Mouse (Mus musculus) kidney, postnatal 14 days (tissue): ENCODE results near the gene Trpm1.

Source experiments
- DNase-seq: peaks from one replicate; pipeline ENCODE4 v3.0.0; 2022; ENCODE audit warnings: mixed read lengths

The Trpm1 gene

GRCm38 (mm10) chr7:64296286-64297010, 142.8 kb downstream of the Trpm1 start:
- no peak for DNase-seq

- DNase-seq: no peak
Measured at GRCm38 (mm10) chr7:64310241-64310640, 156.6 kb downstream of the Trpm1 start.

GRCm38 (mm10) chr7:64310756-64311155, 157.1 kb downstream of the Trpm1 start:
- no peak for DNase-seq

- peak; percentile 17 for DNase-seq
Measured at GRCm38 (mm10) chr7:64312811-64313210, 159.2 kb downstream of the Trpm1 start.
